Mouse (Mus musculus) midbrain, embryonic 16.5 days (tissue): ENCODE measurements around the gene 4931414P19Rik. TPM values are rescaled to one million over a fixed set of nuclear protein-coding genes. Genes with fewer than 3 reads are reported as not detected.
A peak's percentile ranks its signal among the peaks of the same experiment; 100 is the strongest.

ENCODE experiments used
- ATAC-seq: fragments of 200-750 bp; cut with Nextera tagmentation; 2 replicates; pipeline ENCODE4 v1.8.0; 2017; ENCODE audit warnings: moderate TSS enrichment
- H3K27ac ChIP-seq: fragments of 300-500 bp; sonication (generic); 2 replicates; pipeline ENCODE4 v1.5.1; 2014; ENCODE audit warnings: mild to moderate bottlenecking, low read length, mixed read lengths
- H3K27me3 ChIP-seq: fragments of 300-500 bp; sonication (generic); 2 replicates; pipeline ENCODE4 v1.6.1; 2014; ENCODE audit warnings: low read depth, low read length, mixed read lengths; ENCODE audit not compliant: control insufficient read depth, insufficient read depth
- H3K36me3 ChIP-seq: fragments of 300-500 bp; sonication (generic); 2 replicates; pipeline ENCODE4 v1.6.1; 2014; ENCODE audit warnings: mild to moderate bottlenecking, low read length, moderate library complexity, mixed read lengths; ENCODE audit not compliant: control insufficient read depth, insufficient read depth
- H3K4me1 ChIP-seq: fragments of 300-500 bp; sonication (generic); 2 replicates; pipeline ENCODE4 v1.6.1; 2014; ENCODE audit warnings: mild to moderate bottlenecking, low read length, mixed read lengths; ENCODE audit not compliant: control insufficient read depth, insufficient read depth
- H3K4me2 ChIP-seq: fragments of 300-500 bp; sonication (generic); 2 replicates; pipeline ENCODE4 v1.6.1; 2014; ENCODE audit warnings: mild to moderate bottlenecking, low read length, mixed read lengths
- H3K4me3 ChIP-seq: fragments of 300-500 bp; sonication (generic); 2 replicates; pipeline ENCODE4 v1.5.1; 2014; ENCODE audit warnings: low read depth, mild to moderate bottlenecking, low read length, moderate library complexity, mixed read lengths
- H3K9ac ChIP-seq: fragments of 300-500 bp; sonication (generic); 2 replicates; pipeline ENCODE4 v1.6.1; 2014; ENCODE audit warnings: low read depth, low read length, mixed read lengths
- H3K9me3 ChIP-seq: fragments of 300-500 bp; sonication (generic); replicated peaks from 2 replicates; pipeline ENCODE4 v1.6.1; 2014; ENCODE audit warnings: mild to moderate bottlenecking, low read length, mixed read lengths; ENCODE audit not compliant: control insufficient read depth, poor library complexity, severe bottlenecking
- WGBS: fragments of 180-500 bp; shearing (Covaris S2); extraction: QIAGEN DNeasy Blood & Tissue Kit; methylation state at CpG from one replicate; pipeline ENCODE4 v1.1.7; 2014; 5-methylcytosine and 5-hydroxymethylcytosine counted together
- polyA plus RNA-seq: library from polyadenylated mRNA; unstranded; fragments of >200 nt; fragmentation: Nextera tagmentation; extraction: Ambion mirVana; gene quantifications from 2 replicates; pipeline ENCODE4 v1.2.1, GENCODE M21; 2015

Gene 4931414P19Rik
- polyA plus RNA-seq, 1 experiment from 2014 or later, result 5.2 TPM

GRCm38 (mm10) chr14:54572790-54573736, 32.7 kb downstream of the 4931414P19Rik start:
- Histone ChIP-seq H3K27ac (no peak overlapping the region), H3K9ac (peak overlapping the region; percentile 27; the same call in 1 of the 2 replicates), H3K4me2 (peak overlapping the region; percentile 24), H3K36me3 (no peaks in the 10 kb centered on the region), H3K9me3 (no peaks in the 10 kb centered on the region), H3K4me3 (no peak overlapping the region), H3K4me1 (peaks cover 20% of the 10 kb centered on the region), H3K27me3 (peaks cover 15% of the 10 kb centered on the region)
- no peak; the same call in 1 of the 2 replicates for ATAC-seq
- 8% methylated on average over 10 of the region's 14 CpGs for WGBS

GRCm38 (mm10) chr14:54572122-54572521, 33.7 kb downstream of the 4931414P19Rik start:
- peaks cover 18% of the 10 kb centered on the region for H3K4me1 ChIP-seq
- no peaks in the 10 kb centered on the region for H3K9me3 ChIP-seq
- H3K27ac ChIP-seq, result no peak overlapping the region
- no peaks in the 10 kb centered on the region for H3K36me3 ChIP-seq
- ATAC-seq, result no peak
- 28% methylated on average over 4 of the region's 4 CpGs for WGBS
- no peak overlapping the region for H3K4me3 ChIP-seq
- no peak overlapping the region for H3K9ac ChIP-seq
- no peak overlapping the region for H3K4me2 ChIP-seq
- peaks cover 12% of the 10 kb centered on the region for H3K27me3 ChIP-seq

GRCm38 (mm10) chr14:54569451-54570392, 36.1 kb downstream of the 4931414P19Rik start:
- WGBS, result 57% methylated on average over 17 of the region's 17 CpGs
- Histone ChIP-seq H3K27me3 (peaks cover 7% of the 10 kb centered on the region; the same call in 1 of the 2 replicates), H3K4me3 (no peak overlapping the region), H3K4me2 (no peak overlapping the region), H3K9ac (no peak overlapping the region), H3K4me1 (peaks cover 8% of the 10 kb centered on the region), H3K9me3 (no peaks in the 10 kb centered on the region), H3K36me3 (no peaks in the 10 kb centered on the region), H3K27ac (no peak overlapping the region)
- ATAC-seq, result no peak

GRCm38 (mm10) chr14:54568694-54569414, 36.9 kb downstream of the 4931414P19Rik start:
- no peaks in the 10 kb centered on the region for H3K9me3 ChIP-seq
- no peak overlapping the region for H3K9ac ChIP-seq
- peaks cover 8% of the 10 kb centered on the region for H3K4me1 ChIP-seq
- WGBS, result 76% methylated on average over 15 of the region's 15 CpGs
- H3K36me3 ChIP-seq, result no peaks in the 10 kb centered on the region
- H3K27me3 ChIP-seq, result no peaks in the 10 kb centered on the region
- no peak overlapping the region for H3K4me2 ChIP-seq
- no peak overlapping the region for H3K27ac ChIP-seq
- ATAC-seq, result no peak
- H3K4me3 ChIP-seq, result no peak overlapping the region

- Histone ChIP-seq H3K36me3 (no peaks in the 10 kb centered on the region), H3K27ac (no peak overlapping the region), H3K4me2 (no peak overlapping the region), H3K4me1 (no peaks in the 10 kb centered on the region), H3K9ac (no peak overlapping the region), H3K27me3 (no peaks in the 10 kb centered on the region), H3K4me3 (no peak overlapping the region), H3K9me3 (no peaks in the 10 kb centered on the region)
- no peak for ATAC-seq
- WGBS, result 86% methylated on average over 14 of the region's 14 CpGs
Measured at GRCm38 (mm10) chr14:54560527-54561242, 45.1 kb downstream of the 4931414P19Rik start.

- Histone ChIP-seq H3K9ac (no peak overlapping the region), H3K9me3 (no peaks in the 10 kb centered on the region), H3K36me3 (no peaks in the 10 kb centered on the region), H3K27me3 (no peaks in the 10 kb centered on the region), H3K4me2 (no peak overlapping the region), H3K4me1 (peaks cover 9% of the 10 kb centered on the region), H3K4me3 (no peak overlapping the region), H3K27ac (no peak overlapping the region)
- no peak for ATAC-seq
- WGBS, result 79% methylated on average over 8 of the region's 8 CpGs
Measured at GRCm38 (mm10) chr14:54557330-54557729, 48.5 kb downstream of the 4931414P19Rik start.

GRCm38 (mm10) chr14:54553975-54554769, 51.6 kb downstream of the 4931414P19Rik start, which contains the start of gene Haus4:
Haus4 (minus strand) TSS chr14:54554616.
- ATAC-seq, result peak; percentile 91
- H3K9me3 ChIP-seq, result no peaks in the 10 kb centered on the region
- H3K4me1 ChIP-seq, result peaks cover 9% of the 10 kb centered on the region
- H3K4me3 ChIP-seq, result peak within 1 kb of the TSS; percentile 64
- H3K9ac ChIP-seq, result peak within 1 kb of the TSS; percentile 65
- peak within 1 kb of the TSS; percentile 94 for H3K4me2 ChIP-seq
- H3K36me3 ChIP-seq, result no peaks in the 10 kb centered on the region
- H3K27me3 ChIP-seq, result no peaks in the 10 kb centered on the region
- under 1% methylated on average over 76 of the region's 76 CpGs for WGBS
- no peak within 1 kb of the TSS for H3K27ac ChIP-seq
